Mouse (Mus musculus): ENCODE measurements around the gene Ubac2. TPM values are rescaled to one million over a fixed set of nuclear protein-coding genes. Genes with fewer than 3 reads are reported as not detected.

Gene Ubac2
- polyA plus RNA-seq, 1 experiment from 2014 or later: 53.8 TPM

DNA sequence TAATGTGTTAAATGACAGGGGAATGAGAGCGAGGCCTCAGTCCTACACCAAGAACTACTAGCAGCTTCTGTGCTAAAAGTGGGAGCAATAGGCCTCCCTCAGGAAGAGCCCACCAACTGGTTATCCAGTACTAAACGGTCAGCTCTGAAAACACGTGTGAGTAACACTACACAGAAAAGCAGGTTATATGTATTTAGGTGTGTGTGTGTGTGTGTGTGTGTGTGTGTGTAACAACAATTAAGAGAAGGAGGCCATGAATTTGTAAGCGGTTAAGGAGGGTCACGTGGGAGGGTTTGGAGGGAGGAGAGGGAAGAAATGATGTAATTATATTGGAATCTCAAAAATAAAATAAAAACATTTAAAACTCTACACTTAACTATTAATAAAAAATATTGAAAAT is 36.7 kb downstream of the Ubac2 start:
- Histone ChIP-seq H3K4me2 (ENCODE audit: low read depth, low read length) (no peak overlapping the region), H3K9me3 (replicated peaks; ENCODE audit: control insufficient read depth, low read length) (no peaks in the 10 kb centered on the region), H3K27me3 (ENCODE audit: control insufficient read depth, insufficient read depth, low read length) (no peaks in the 10 kb centered on the region), H3K36me3 (ENCODE audit: control insufficient read depth, insufficient read depth) (peaks cover 10% of the 10 kb centered on the region), H3K4me1 (ENCODE audit: control insufficient read depth, insufficient read depth, low read length) (0 out of 2 replicates have a peak, but pooled peaks cover 3% of the 10 kb centered on the region), H3K27ac (ENCODE audit: low read length) (no peak overlapping the region), H3K4me3 (ENCODE audit: low read length) (no peak overlapping the region), H3K9ac (ENCODE audit: low read length) (no peak overlapping the region)
- 83% methylated on average over 5 of the region's 5 CpGs for WGBS
- ATAC-seq (replicated peaks; ENCODE audit: extremely low read depth, insufficient read depth, low FRiP score): no peak

DNA sequence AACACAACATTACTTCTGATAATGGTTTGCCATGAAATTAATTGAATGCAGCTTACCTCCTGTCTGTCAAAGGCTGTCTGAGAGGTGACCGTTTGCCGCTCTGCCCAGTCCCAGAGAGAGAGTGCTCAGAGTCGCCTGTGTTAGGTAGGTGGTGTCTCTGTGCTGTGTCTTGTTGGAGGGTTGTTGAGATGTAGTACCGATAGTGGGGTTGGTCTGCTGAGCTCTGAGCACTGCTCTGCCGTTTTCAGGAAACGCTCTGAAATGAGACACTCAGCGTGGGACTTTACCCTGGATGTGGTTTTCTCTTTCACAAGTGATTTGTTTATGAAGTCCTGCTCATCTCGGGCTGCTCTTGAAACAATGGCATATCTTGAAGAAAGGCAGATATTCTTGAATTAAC is 37.2 kb downstream of the Ubac2 start, which contains the start of gene Gpr18:
Gene Gpr18, minus strand, starts transcription at position 161 of the 400 bp plus-strand sequence.
- H3K9me3 ChIP-seq (replicated peaks; ENCODE audit: control insufficient read depth, low read length): no peaks in the 10 kb centered on the region
- H3K4me3 ChIP-seq (ENCODE audit: low read length): no peak within 1 kb of the TSS
- H3K4me2 ChIP-seq (ENCODE audit: low read depth, low read length): no peak within 1 kb of the TSS
- H3K4me1 ChIP-seq (ENCODE audit: control insufficient read depth, insufficient read depth, low read length): peaks cover 7% of the 10 kb centered on the region
- no peak within 1 kb of the TSS for H3K9ac ChIP-seq (ENCODE audit: low read length)
- H3K27ac ChIP-seq (ENCODE audit: low read length): peak within 1 kb of the TSS; percentile 7; the same call in 1 of the 2 replicates
- H3K27me3 ChIP-seq (ENCODE audit: control insufficient read depth, insufficient read depth, low read length): no peaks in the 10 kb centered on the region
- peaks cover 7% of the 10 kb centered on the region for H3K36me3 ChIP-seq (ENCODE audit: control insufficient read depth, insufficient read depth)
- ATAC-seq (replicated peaks; ENCODE audit: extremely low read depth, insufficient read depth, low FRiP score): no peak
- 54% methylated on average over 8 of the region's 8 CpGs for WGBS

DNA sequence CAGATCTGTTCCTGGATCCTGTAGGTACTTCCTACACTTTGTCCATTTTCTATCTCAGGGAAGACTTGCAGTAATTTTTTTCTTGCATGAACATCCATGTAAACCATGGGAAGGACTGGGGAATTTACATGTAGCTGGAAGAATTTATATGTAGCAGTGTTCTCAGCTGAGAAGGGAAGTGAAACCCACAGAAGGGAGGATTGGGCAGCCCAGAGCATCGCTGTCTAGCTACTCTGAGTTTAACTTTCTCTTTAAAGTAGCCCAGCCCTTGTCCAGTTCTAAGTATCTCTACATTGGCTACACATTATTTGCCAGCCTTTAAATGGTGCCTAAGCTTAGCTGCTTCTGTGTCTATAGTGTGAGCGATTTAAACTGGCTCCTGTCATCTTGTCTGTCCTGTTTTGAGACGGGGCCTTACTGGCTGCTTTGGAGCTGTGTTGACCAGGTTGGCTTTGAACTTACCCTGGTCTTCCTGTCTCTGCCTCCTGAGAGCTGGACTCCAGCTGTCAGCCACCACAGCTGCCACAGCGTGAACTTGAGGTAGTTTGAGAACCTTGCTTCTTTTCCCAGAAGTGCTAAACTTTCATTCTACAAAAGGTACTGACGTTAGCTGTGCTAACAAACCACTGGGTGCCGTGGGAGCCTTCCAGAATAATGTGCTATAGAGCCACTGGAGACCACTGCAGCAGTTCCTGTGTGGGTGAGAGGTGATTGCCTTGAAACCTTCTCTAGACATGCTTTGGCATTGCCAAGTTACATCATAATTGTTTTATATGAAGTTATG is 38.1 kb downstream of the Ubac2 start:
- no peak overlapping the region for H3K4me2 ChIP-seq (ENCODE audit: low read depth, low read length)
- H3K4me3 ChIP-seq (ENCODE audit: low read length): no peak overlapping the region
- H3K9me3 ChIP-seq (replicated peaks; ENCODE audit: control insufficient read depth, low read length): no peaks in the 10 kb centered on the region
- H3K27ac ChIP-seq (ENCODE audit: low read length): peak overlapping the region; percentile 7; the same call in 1 of the 2 replicates
- H3K4me1 ChIP-seq (ENCODE audit: control insufficient read depth, insufficient read depth, low read length): peaks cover 12% of the 10 kb centered on the region
- ATAC-seq (replicated peaks; ENCODE audit: extremely low read depth, insufficient read depth, low FRiP score): no peak
- H3K36me3 ChIP-seq (ENCODE audit: control insufficient read depth, insufficient read depth): peaks cover 6% of the 10 kb centered on the region
- H3K27me3 ChIP-seq (ENCODE audit: control insufficient read depth, insufficient read depth, low read length): no peaks in the 10 kb centered on the region
- H3K9ac ChIP-seq (ENCODE audit: low read length): no peak overlapping the region
- WGBS: 80% methylated on average over 6 of the region's 6 CpGs

- H3K27me3 ChIP-seq (ENCODE audit: control insufficient read depth, insufficient read depth, low read length): no peaks in the 10 kb centered on the region
- H3K4me2 ChIP-seq (ENCODE audit: low read depth, low read length): no peak overlapping the region
- H3K27ac ChIP-seq (ENCODE audit: low read length): no peak overlapping the region
- no peaks in the 10 kb centered on the region for H3K36me3 ChIP-seq (ENCODE audit: control insufficient read depth, insufficient read depth)
- H3K4me3 ChIP-seq (ENCODE audit: low read length): no peak overlapping the region
- H3K9me3 ChIP-seq (replicated peaks; ENCODE audit: control insufficient read depth, low read length): no peaks in the 10 kb centered on the region
- H3K9ac ChIP-seq (ENCODE audit: low read length): no peak overlapping the region
- ATAC-seq (replicated peaks; ENCODE audit: extremely low read depth, insufficient read depth, low FRiP score): no peak
- 78% methylated on average over 3 of the region's 3 CpGs for WGBS
- peaks cover 12% of the 10 kb centered on the region for H3K4me1 ChIP-seq (ENCODE audit: control insufficient read depth, insufficient read depth, low read length)
Measured at GRCm38 (mm10) chr14:121918266-121918665, 39.8 kb downstream of the Ubac2 start.

- Histone ChIP-seq H3K36me3 (ENCODE audit: control insufficient read depth, insufficient read depth) (no peaks in the 10 kb centered on the region), H3K9me3 (replicated peaks; ENCODE audit: control insufficient read depth, low read length) (no peaks in the 10 kb centered on the region), H3K4me2 (ENCODE audit: low read depth, low read length) (no peak overlapping the region), H3K27me3 (ENCODE audit: control insufficient read depth, insufficient read depth, low read length) (no peaks in the 10 kb centered on the region), H3K9ac (ENCODE audit: low read length) (no peak overlapping the region), H3K27ac (ENCODE audit: low read length) (no peak overlapping the region), H3K4me1 (ENCODE audit: control insufficient read depth, insufficient read depth, low read length) (peaks cover 12% of the 10 kb centered on the region), H3K4me3 (ENCODE audit: low read length) (no peak overlapping the region)
- WGBS: 24% methylated on average over 3 of the region's 3 CpGs
- ATAC-seq (replicated peaks; ENCODE audit: extremely low read depth, insufficient read depth, low FRiP score): no peak
Measured at GRCm38 (mm10) chr14:121919752-121920151, 41.3 kb downstream of the Ubac2 start.

- no peaks in the 10 kb centered on the region for H3K36me3 ChIP-seq (ENCODE audit: control insufficient read depth, insufficient read depth)
- H3K27me3 ChIP-seq (ENCODE audit: control insufficient read depth, insufficient read depth, low read length): no peaks in the 10 kb centered on the region
- H3K4me3 ChIP-seq (ENCODE audit: low read length): no peak overlapping the region
- peak overlapping the region; percentile 9; the same call in 1 of the 2 replicates for H3K27ac ChIP-seq (ENCODE audit: low read length)
- H3K9ac ChIP-seq (ENCODE audit: low read length): no peak overlapping the region; the same call in 1 of the 2 replicates
- H3K9me3 ChIP-seq (replicated peaks; ENCODE audit: control insufficient read depth, low read length): no peaks in the 10 kb centered on the region
- WGBS: 70% methylated on average over 12 of the region's 12 CpGs
- no peak overlapping the region for H3K4me2 ChIP-seq (ENCODE audit: low read depth, low read length)
- peaks cover 12% of the 10 kb centered on the region for H3K4me1 ChIP-seq (ENCODE audit: control insufficient read depth, insufficient read depth, low read length)
- ATAC-seq (replicated peaks; ENCODE audit: extremely low read depth, insufficient read depth, low FRiP score): no peak; the same call in 1 of the 2 replicates
Measured at GRCm38 (mm10) chr14:121920511-121921124, 42.2 kb downstream of the Ubac2 start.

DNA sequence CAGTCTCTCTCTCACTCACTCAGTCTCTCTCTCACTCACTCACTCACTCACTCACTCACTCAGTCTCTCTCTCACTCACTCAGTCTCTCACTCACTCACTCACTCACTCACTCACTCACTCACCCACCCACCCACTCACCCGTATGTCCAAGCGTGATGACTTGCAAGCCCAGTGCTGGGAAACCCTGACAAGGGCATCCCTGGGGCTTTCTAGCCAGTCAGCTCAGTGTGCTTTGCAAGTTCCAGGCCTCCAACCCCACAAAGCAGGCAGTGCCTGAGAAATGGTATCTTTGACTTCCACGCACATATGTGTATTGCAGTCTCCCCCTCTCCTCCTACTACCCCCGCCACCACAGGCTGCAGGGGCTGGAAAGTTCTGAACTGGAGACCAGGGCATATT is 43.6 kb downstream of the Ubac2 start:
- Histone ChIP-seq H3K4me2 (ENCODE audit: low read depth, low read length) (no peak overlapping the region), H3K27me3 (ENCODE audit: control insufficient read depth, insufficient read depth, low read length) (no peaks in the 10 kb centered on the region), H3K27ac (ENCODE audit: low read length) (no peak overlapping the region), H3K9me3 (replicated peaks; ENCODE audit: control insufficient read depth, low read length) (no peaks in the 10 kb centered on the region), H3K36me3 (ENCODE audit: control insufficient read depth, insufficient read depth) (no peaks in the 10 kb centered on the region), H3K4me1 (ENCODE audit: control insufficient read depth, insufficient read depth, low read length) (peaks cover 12% of the 10 kb centered on the region), H3K9ac (ENCODE audit: low read length) (no peak overlapping the region), H3K4me3 (ENCODE audit: low read length) (no peak overlapping the region)
- WGBS: 91% methylated on average over 4 of the region's 4 CpGs
- no peak for ATAC-seq (replicated peaks; ENCODE audit: extremely low read depth, insufficient read depth, low FRiP score)

DNA sequence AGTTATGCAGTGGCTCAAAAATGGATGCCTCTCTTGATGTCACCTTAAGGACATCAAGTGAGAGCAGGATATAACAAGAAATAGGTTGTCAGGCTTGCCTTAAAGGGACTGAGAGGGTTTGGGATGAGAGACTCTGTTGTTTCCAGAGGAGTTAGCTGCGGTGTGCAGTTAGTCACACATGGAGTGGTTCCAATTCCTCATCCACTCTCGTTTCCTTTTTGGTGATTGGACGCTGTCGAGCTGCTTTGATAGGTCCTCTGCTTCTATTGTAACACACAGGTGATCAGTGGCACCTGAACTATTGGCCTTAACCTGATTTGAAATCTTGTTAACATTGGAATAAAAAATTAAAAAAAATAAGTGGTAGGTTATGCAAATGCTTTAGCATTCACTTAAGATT is 44.3 kb downstream of the Ubac2 start:
- Histone ChIP-seq H3K36me3 (ENCODE audit: control insufficient read depth, insufficient read depth) (no peaks in the 10 kb centered on the region), H3K4me1 (ENCODE audit: control insufficient read depth, insufficient read depth, low read length) (peaks cover 12% of the 10 kb centered on the region), H3K9ac (ENCODE audit: low read length) (no peak overlapping the region), H3K9me3 (replicated peaks; ENCODE audit: control insufficient read depth, low read length) (no peaks in the 10 kb centered on the region), H3K27ac (ENCODE audit: low read length) (no peak overlapping the region), H3K4me3 (ENCODE audit: low read length) (no peak overlapping the region), H3K27me3 (ENCODE audit: control insufficient read depth, insufficient read depth, low read length) (no peaks in the 10 kb centered on the region), H3K4me2 (ENCODE audit: low read depth, low read length) (no peak overlapping the region)
- ATAC-seq (replicated peaks; ENCODE audit: extremely low read depth, insufficient read depth, low FRiP score): no peak
- 56% methylated on average over 4 of the region's 4 CpGs for WGBS

GRCm38 (mm10) chr14:121924876-121925275 is 46.5 kb downstream of the Ubac2 start:
- Histone ChIP-seq H3K4me3 (ENCODE audit: low read length) (no peak overlapping the region), H3K4me2 (ENCODE audit: low read depth, low read length) (no peak overlapping the region), H3K27ac (ENCODE audit: low read length) (no peak overlapping the region), H3K9ac (ENCODE audit: low read length) (no peak overlapping the region), H3K4me1 (ENCODE audit: control insufficient read depth, insufficient read depth, low read length) (peaks cover 15% of the 10 kb centered on the region), H3K27me3 (ENCODE audit: control insufficient read depth, insufficient read depth, low read length) (no peaks in the 10 kb centered on the region), H3K36me3 (ENCODE audit: control insufficient read depth, insufficient read depth) (no peaks in the 10 kb centered on the region), H3K9me3 (replicated peaks; ENCODE audit: control insufficient read depth, low read length) (no peaks in the 10 kb centered on the region)
- no peak for ATAC-seq (replicated peaks; ENCODE audit: extremely low read depth, insufficient read depth, low FRiP score)
- WGBS: 67% methylated on average over 6 of the region's 6 CpGs
